Mouse (Mus musculus) layer of hippocampus, adult 11-12 months (tissue): ENCODE data around the gene Kirrel3.
A peak's percentile ranks its signal among the peaks of the same experiment; 100 is the strongest.

ENCODE experiments used
- DNase-seq: peaks from one replicate; pipeline ENCODE4 v3.0.0; 2022; ENCODE audit warnings: low spot score

The Kirrel3 gene

GRCm38 (mm10) chr9:34485759-34486431, at the start of gene Kirrel3:
TSS of gene Kirrel3 (plus strand) at chr9:34485894.
- DNase-seq, result peak; percentile 83

- DNase-seq, result no peak
These were observed 45.0 kb upstream of the Kirrel3 start for GRCm38 (mm10) chr9:34440721-34441120.

- no peak for DNase-seq
These were observed 41.7 kb upstream of the Kirrel3 start for GRCm38 (mm10) chr9:34443950-34444349.

- DNase-seq, result no peak
These were observed 39.0 kb upstream of the Kirrel3 start for GRCm38 (mm10) chr9:34446497-34447350.

- no peak for DNase-seq
These were observed 38.0 kb upstream of the Kirrel3 start for GRCm38 (mm10) chr9:34447736-34448135.

GRCm38 (mm10) chr9:34448467-34448866, 37.2 kb upstream of the Kirrel3 start:
- peak; percentile 12 for DNase-seq

GRCm38 (mm10) chr9:34458189-34458588, 27.5 kb upstream of the Kirrel3 start:
- no peak for DNase-seq

- no peak for DNase-seq
These were observed 25.7 kb upstream of the Kirrel3 start for GRCm38 (mm10) chr9:34459968-34460367.

GRCm38 (mm10) chr9:34463666-34464065, 22.0 kb upstream of the Kirrel3 start:
- DNase-seq, result no peak

GRCm38 (mm10) chr9:34466058-34466457, 19.6 kb upstream of the Kirrel3 start:
- no peak for DNase-seq

- no peak for DNase-seq
These were observed 16.5 kb upstream of the Kirrel3 start for GRCm38 (mm10) chr9:34469180-34469579.

GRCm38 (mm10) chr9:34476206-34476605, 9.5 kb upstream of the Kirrel3 start:
- no peak for DNase-seq

- no peak for DNase-seq
These were observed 7.2 kb upstream of the Kirrel3 start for GRCm38 (mm10) chr9:34478494-34478893.

GRCm38 (mm10) chr9:34483236-34483635, 2.5 kb upstream of the Kirrel3 start:
- DNase-seq, result no peak

- DNase-seq, result no peak
These were observed 1.0 kb upstream of the Kirrel3 start for GRCm38 (mm10) chr9:34484665-34485064.

- no peak for DNase-seq
These were observed 2.6 kb downstream of the Kirrel3 start for GRCm38 (mm10) chr9:34488267-34488666.

GRCm38 (mm10) chr9:34488700-34489315, 3.1 kb downstream of the Kirrel3 start:
- peak; percentile 80 for DNase-seq

- DNase-seq, result no peak
These were observed 3.6 kb downstream of the Kirrel3 start for GRCm38 (mm10) chr9:34489316-34489710.

GRCm38 (mm10) chr9:34489760-34490159, 4.1 kb downstream of the Kirrel3 start:
- no peak for DNase-seq

GRCm38 (mm10) chr9:34492121-34492520, 6.4 kb downstream of the Kirrel3 start:
- no peak for DNase-seq

- no peak for DNase-seq
These were observed 7.9 kb downstream of the Kirrel3 start for GRCm38 (mm10) chr9:34493571-34493970.

GRCm38 (mm10) chr9:34498126-34498525, 12.4 kb downstream of the Kirrel3 start:
- DNase-seq, result no peak

- peak; percentile 91 for DNase-seq
These were observed 13.0 kb downstream of the Kirrel3 start for GRCm38 (mm10) chr9:34498651-34499050.
